Mouse (Mus musculus) adrenal gland, adult (tissue): ENCODE data around the gene Crocc.

Source experiments
- DNase-seq, 2 experiments: peaks; one replicate each; pipeline ENCODE4 v3.0.0; 2022 to 2023; ENCODE audit warnings: low spot score in 1 of 2; ENCODE audit not compliant: inconsistent age in 2 of 2

Crocc gene

DNA sequence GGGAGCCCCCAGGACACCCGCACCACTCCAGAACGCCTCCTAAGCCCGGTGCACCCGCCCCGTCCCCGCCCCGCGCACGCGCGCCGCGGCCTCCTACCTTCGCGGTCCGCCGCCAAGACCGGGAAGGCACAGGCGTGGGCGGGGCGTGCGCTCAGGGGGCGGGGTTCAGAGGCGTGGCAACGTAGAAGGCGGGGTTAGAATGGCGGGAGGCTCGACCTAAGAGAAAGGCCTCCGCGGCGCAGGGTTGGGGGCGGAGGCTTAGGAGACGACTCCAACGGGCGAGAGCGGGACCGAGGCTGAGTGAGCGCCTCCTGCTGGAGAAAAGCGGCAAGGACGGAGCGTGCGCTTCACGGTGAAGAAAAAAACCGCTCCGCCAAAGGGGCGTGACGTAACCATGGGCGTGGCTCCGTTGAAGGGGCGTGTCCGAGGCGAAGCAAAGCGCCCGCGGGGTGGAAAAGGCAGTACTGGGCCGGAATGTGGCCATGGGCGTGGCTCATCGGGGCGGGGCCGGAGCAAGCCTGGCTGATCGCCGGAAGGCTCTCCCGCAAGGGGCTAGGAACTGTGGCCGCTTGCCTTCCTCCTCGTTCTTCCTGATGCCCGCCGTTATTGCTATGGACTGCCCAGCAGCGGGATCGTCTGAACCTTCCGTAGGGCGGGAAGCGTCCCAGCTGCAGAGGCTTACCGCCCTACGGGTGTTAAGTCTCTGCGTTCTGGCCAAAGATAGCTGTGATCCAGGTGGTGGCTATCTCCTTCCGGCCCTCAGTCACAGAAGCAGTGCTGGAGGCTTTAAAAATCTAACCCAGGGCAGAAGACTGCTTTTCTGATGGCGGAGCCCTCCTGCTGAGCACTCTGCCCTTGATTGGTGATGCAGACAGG lies at the start of gene Crocc:
TSS of gene Crocc (minus strand) at position 125 of the 876 bp plus-strand sequence.
- DNase-seq = peak; percentile 100

DNA sequence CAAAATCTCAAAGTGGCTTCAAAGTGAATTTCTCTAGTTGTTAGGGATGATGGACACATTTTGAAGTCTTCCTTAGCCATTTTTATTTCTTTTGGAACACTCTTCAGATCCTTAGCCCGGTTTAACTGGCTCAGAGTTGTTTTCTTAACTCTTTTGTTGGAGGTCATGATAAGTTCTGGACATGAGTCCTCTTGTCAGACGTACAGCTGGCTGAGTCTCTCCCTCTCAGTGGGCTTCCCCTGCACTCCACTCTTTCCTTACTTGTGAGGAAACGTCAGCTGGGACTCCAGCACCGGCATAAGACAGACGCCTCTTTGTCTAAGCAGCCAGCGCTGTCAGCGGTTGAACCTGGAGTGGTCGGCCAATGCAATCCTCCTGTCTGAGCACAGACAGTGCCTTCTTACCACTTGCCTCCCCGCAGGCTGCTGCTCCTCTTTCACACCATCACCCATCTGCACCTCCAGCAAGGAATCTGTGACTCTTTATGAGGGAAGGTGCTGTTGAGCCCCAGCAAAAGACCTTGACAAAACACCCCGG lies 47.9 kb upstream of the Crocc start:
- no peak for DNase-seq

DNA sequence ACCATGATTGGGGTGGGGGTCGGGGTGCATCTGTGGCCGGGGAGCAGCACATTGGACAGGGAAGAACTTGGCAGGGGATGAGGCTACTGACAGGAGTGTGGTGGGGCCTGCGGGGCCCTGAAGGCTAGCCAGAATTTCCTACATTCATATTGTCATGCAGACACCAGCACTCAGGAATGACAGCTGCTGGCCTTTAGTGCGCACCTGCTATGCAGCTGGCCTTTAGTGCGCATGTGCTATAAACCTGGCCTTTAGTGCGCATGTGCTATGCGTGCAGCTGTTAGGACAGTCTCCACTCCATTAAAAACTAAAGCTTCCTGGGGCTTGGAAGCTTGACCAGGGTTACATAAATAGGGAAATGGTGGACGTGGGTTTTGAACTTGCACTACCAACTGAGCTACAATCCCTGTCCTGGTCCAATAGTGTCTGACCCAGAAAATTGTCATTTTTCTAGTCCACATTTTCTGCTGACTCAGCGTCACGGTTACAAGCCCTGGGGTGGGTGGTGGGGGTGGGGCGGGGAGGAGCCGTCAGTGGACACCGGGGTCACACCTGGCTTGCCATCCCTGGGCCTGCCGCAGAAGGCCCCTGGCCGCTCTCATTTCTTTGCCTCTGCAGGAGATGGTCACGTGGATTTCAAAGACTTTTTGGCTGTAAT lies 46.3 kb upstream of the Crocc start:
- no peak for DNase-seq

DNA sequence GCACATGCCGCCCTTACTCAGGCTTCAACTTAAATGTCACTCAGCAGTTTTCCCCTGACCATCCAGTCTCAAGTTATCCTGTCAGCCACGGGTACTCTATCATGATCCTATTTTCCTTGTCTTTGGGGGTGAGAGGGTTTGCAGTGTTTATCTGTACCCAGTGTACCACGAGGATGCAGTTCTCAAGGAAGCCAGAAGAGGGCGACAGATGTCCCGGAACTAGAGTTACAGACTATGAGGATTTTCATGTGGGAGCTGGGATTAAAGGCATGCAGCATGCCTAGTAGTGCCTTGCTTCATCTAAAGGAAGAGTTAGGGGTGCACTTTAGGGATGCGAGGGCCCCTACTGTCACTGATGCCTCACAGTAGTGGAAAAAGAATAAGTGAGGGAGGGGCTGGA lies 41.5 kb upstream of the Crocc start:
- no peak for DNase-seq

DNA sequence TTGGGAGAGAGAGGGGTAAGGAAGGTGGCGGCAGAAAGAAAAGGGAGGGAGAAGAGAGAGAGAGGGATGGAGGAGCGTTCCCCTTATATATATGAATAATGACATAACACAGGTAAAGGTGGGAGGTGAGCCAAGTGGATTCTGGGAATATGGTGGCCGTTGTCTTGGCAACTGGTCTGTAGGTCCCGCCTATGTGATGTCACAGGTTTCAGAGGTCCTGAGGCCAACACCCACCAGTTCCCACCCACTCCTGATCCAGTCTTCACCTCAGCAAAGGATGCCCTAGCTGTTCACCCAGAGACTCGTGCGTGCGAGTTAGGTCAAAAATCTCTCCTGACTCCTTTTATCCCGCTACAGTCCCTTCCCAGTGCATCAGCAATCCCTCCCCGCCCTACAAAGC lies 40.9 kb upstream of the Crocc start:
- DNase-seq = no peak

GRCm38 (mm10) chr4:141099956-141100355 lies 39.6 kb upstream of the Crocc start:
- no peak for DNase-seq

GRCm38 (mm10) chr4:141098935-141099334 lies 38.6 kb upstream of the Crocc start:
- DNase-seq = no peak

GRCm38 (mm10) chr4:141096710-141097109 lies 36.4 kb upstream of the Crocc start:
- DNase-seq = no peak

- peak in 1 of 2 experiments; percentile 72 for DNase-seq
Measured at GRCm38 (mm10) chr4:141095016-141095415, 34.7 kb upstream of the Crocc start.

DNA sequence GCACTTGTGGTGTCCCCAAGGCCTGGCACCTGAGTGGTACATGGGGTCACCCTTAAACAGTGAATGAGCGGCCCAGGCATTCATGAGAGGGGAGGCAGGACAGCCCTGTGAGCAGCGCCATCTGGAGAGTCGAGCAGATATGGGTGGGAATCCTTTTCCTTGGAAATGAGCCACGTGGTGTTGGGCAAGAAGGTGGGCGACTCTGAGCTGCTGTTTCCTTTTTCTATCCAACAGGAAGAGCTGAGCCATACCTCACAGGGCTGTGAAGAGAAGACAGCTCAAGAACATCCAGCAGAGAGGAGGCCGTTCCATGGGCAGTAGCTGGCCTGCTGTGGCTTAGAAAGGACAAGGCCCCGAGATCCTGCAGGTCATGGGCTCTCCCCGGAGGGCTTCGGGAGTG lies 28.4 kb upstream of the Crocc start:
- DNase-seq = no peak

GRCm38 (mm10) chr4:141088033-141088432 lies 27.7 kb upstream of the Crocc start, which contains the start of gene Spata21:
TSS of gene Spata21 (plus strand) at chr4:141088333.
- DNase-seq = no peak

DNA sequence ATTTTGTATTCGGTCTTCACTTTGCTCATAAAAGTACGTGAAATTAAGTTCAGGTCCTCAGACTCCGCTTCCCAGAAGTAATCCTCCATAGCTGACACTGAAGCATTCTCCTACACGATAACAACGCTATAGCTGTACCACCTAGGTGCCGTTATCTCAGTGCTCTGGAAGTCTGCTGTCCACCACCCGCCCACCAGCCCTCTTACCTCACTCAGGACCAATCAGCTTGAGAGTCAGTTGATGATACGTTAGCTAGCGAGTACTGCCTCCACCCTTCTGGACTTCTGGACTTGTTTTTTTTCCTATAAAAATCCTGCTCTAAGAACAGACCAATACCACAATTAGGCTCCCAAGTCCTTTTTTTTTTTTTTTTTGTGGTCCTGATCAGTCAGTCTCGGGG lies 26.5 kb upstream of the Crocc start:
- no peak for DNase-seq

- no peak for DNase-seq
Measured at GRCm38 (mm10) chr4:141078510-141079137, 18.3 kb upstream of the Crocc start.

GRCm38 (mm10) chr4:141077681-141078509 lies 17.5 kb upstream of the Crocc start, which contains the start of gene Necap2:
TSS of gene Necap2 (minus strand) at chr4:141078357.
- DNase-seq = peak; percentile 95 to 98

- DNase-seq = peak in 1 of 2 experiments; percentile 34
Measured at GRCm38 (mm10) chr4:141076761-141077506, 16.6 kb upstream of the Crocc start.

GRCm38 (mm10) chr4:141074109-141074508 lies 13.8 kb upstream of the Crocc start:
- DNase-seq = no peak

DNA sequence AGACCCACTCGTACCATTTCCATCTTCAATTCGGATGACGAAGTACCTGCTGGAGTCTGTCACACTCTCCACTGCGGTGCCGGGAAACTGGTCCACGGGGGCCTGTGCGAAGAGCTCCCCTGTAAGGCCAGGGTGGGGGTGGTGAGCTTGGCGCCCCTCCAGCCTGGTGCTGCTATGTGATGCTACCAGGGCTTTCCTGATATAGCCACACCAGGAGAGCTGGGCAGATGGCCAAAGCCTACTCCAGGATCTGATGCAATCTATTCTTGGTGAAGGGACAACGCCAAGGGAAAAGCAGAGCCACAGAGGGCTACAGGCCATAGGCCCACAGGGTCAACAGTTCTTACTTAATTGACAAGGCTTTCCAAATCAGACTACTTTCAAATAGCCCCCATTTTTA lies 13.3 kb upstream of the Crocc start:
- peak; percentile 52 to 81 for DNase-seq

DNA sequence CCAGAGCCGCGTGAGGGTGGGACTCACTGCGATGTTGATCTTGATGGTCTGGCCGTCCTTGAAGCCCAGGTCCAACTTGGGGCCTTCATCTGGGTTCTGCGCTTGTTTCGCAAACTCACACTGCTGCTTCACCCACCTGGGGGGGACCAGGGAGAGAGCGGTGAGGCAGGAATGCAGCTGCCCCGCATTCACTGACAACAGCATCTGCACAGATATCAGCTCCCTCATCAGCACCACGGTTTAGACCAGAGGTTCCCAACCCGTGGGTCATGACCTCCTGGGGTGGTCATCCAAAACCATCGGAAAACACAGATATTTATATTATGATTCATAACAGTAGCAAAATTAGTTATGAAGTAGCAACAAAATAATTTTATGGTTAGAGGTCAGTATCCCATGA lies 12.2 kb upstream of the Crocc start:
- no peak for DNase-seq

- DNase-seq = peak; percentile 50 to 79
Measured at GRCm38 (mm10) chr4:141069731-141070130, 9.4 kb upstream of the Crocc start.

- peak in 1 of 2 experiments; percentile 19 for DNase-seq
Measured at GRCm38 (mm10) chr4:141068655-141069054, 8.3 kb upstream of the Crocc start.
